16 mouse cellular contexts compared by ENCODE assay signal in the genomic region with DNA sequence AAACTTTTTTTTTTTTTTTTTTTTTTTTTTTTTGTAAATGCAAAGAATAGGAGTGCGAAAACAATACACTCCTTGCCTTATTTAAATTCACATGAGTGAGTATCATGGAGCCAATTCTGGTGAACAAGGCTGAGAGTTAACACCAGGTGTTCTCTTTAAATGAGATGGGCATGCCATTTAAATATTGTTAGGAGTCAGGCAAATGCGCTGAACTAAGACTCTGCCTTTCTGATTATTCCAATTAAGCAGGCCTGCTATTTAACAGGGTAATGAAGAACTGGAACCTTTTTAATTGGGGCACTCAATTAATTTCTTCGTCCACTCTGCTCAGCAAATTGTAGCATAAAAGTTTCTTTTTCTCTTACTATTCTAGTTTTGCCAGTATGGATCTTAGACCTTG.
"Had no signal": no experiment of that assay in that cellular context is flagged by ENCODE, and none has a peak within 500 bp of the region (broad histone marks: within the 10 kb centered on the region; RNA-seq: fewer than 3 reads in every experiment).

No protein-coding gene starts in this region.

- ATAC-seq: lung, postnatal 0 days had no signal

- H3K36me3 ChIP-seq: lung, embryonic 15.5 days; neural tube, embryonic 12.5 days; stomach, embryonic 15.5 days had no signal

- H3K4me2 ChIP-seq: lung, embryonic 15.5 days; midbrain, embryonic 11.5 days; neural tube, embryonic 12.5 days; stomach, embryonic 15.5 days had no signal

- H3K9me3 ChIP-seq: lung, embryonic 15.5 days; megakaryocyte, embryonic 14.5 days; neural tube, embryonic 12.5 days; stomach, embryonic 15.5 days had no signal

- H3K27ac ChIP-seq: lung, embryonic 15.5 days; macrophage; neural tube, embryonic 12.5 days; stomach, embryonic 15.5 days; stomach, postnatal 0 days had no signal

- H3K4me1 ChIP-seq: lung, embryonic 15.5 days; megakaryocyte, embryonic 14.5 days; neural tube, embryonic 12.5 days; stomach, embryonic 15.5 days had no signal

- H3K4me3 ChIP-seq: lung, embryonic 15.5 days; megakaryocyte, embryonic 14.5 days; neural tube, embryonic 12.5 days; stomach, embryonic 15.5 days had no signal

- H3K27me3 ChIP-seq: lung, embryonic 15.5 days; megakaryocyte, embryonic 14.5 days; neural tube, embryonic 12.5 days; stomach, embryonic 15.5 days had no signal

- H3K9ac ChIP-seq: lung, embryonic 15.5 days; neural tube, embryonic 12.5 days; stomach, embryonic 15.5 days had no signal

- DNase-seq: lung, adult 2 months; lung, postnatal 14 days; lung, postnatal 36 days; midbrain, embryonic 14.5 days; right cerebral cortex, postnatal 14 days; thymus, adult 2 months; thymus, postnatal 25 days; thymus, postnatal 4 days had no signal
